13 mouse cellular contexts compared by ENCODE assay signal in genomic region chr5:142325560-142325959, GRCm38 (mm10).
DNase-seq lines count a peak whose midpoint lies in the region; ATAC-seq and TF ChIP-seq lines count a peak whose summit lies in the region.
"Had no signal": no experiment of that assay in that cellular context is flagged by ENCODE, and none has a peak within 500 bp of the region (broad histone marks: within the 10 kb centered on the region; RNA-seq: fewer than 3 reads in every experiment).

No protein-coding gene starts in this region.

- ATAC-seq in erythroid progenitor cell, adult 5-6 weeks (replicated peaks; ENCODE audit: low FRiP score, poor library complexity, severe bottlenecking) = no peak
- ATAC-seq: liver, postnatal 0 days had no signal

- no peak overlapping the region for H3K27ac ChIP-seq in ES-Bruce4 (ENCODE audit: insufficient read depth, low read length)
- H3K27ac ChIP-seq in cortical plate, adult 2 months (ENCODE audit: insufficient read depth, low read length) = no peak overlapping the region

- 70% methylated on average over 4 of the region's 4 CpGs for WGBS in lung, adult 2 months

- no peak overlapping the region for H3K9ac ChIP-seq in ES-Bruce4 (ENCODE audit: low read depth, poor library complexity, severe bottlenecking)
- H3K9ac ChIP-seq: liver, postnatal 0 days had no signal

- H3K27me3 ChIP-seq in ES-Bruce4 (ENCODE audit: control insufficient read depth, insufficient read depth, low read length, poor library complexity, severe bottlenecking) = no peaks in the 10 kb centered on the region

- TF ChIP-seq CTCF in lung, adult 2 months (IDR thresholded peaks at IDR 0.05; ENCODE audit: insufficient read depth, low read length) = no peak
- peak; percentile 38 for TF ChIP-seq CTCF in ES-Bruce4 (IDR thresholded peaks at IDR 0.05; ENCODE audit: low read depth, low read length)
- 0 out of 2 replicates have a peak, but pooled peaks have one; percentile 7 for TF ChIP-seq CTCF in cortical plate, adult 2 months (IDR thresholded peaks at IDR 0.05; ENCODE audit: extremely low read depth, insufficient read depth, low read length)

- no peaks in the 10 kb centered on the region for H3K9me3 ChIP-seq in ES-Bruce4 (replicated peaks; ENCODE audit: control insufficient read depth, insufficient read depth, low read length, poor library complexity, severe bottlenecking)

- no peak for TF ChIP-seq EP300 in ES-Bruce4 (IDR thresholded peaks at IDR 0.05; ENCODE audit: insufficient read depth, low read depth, low read length)

- peak; percentile 40 for DNase-seq in heart, postnatal 4 days
- no peak for DNase-seq in heart, postnatal 25 days (ENCODE audit: low spot score)
- peak; percentile 49 for DNase-seq in lung, postnatal 10 days
- no peak for DNase-seq in lung, adult 2 months
- no peak for DNase-seq in urinary bladder, adult 2 months (ENCODE audit: low spot score)
- DNase-seq: cerebellum, adult 9-10 months; gastrocnemius, postnatal 36 days; kidney, adult 18-20 months; liver, postnatal 0 days had no signal

- H3K36me3 ChIP-seq in ES-Bruce4 (ENCODE audit: control insufficient read depth, insufficient read depth, low read length, poor library complexity, severe bottlenecking) = no peaks in the 10 kb centered on the region
- H3K36me3 ChIP-seq: G1E had no signal

- no peak for TF ChIP-seq POLR2A in lung, adult 2 months (IDR thresholded peaks at IDR 0.05; ENCODE audit: borderline replicate concordance, extremely low read depth, low read depth, low read length)
- no peak for TF ChIP-seq POLR2A in ES-Bruce4 (IDR thresholded peaks at IDR 0.05; ENCODE audit: insufficient read depth, low read length)
- TF ChIP-seq POLR2A in cortical plate, adult 2 months (IDR thresholded peaks at IDR 0.05; ENCODE audit: extremely low read depth, insufficient read depth, low read length) = no peak

- intact Hi-C loops in heart, postnatal 25 days (cut with DNase I) = no loop called here

- H3K4me1 ChIP-seq in lung, adult 2 months (ENCODE audit: control insufficient read depth, insufficient read depth, low read length) = no peaks in the 10 kb centered on the region
- H3K4me1 ChIP-seq in ES-Bruce4 (ENCODE audit: control insufficient read depth, insufficient read depth, low read length) = no peaks in the 10 kb centered on the region
- H3K4me1 ChIP-seq in cortical plate, adult 2 months (ENCODE audit: control insufficient read depth, insufficient read depth, low read length) = no peaks in the 10 kb centered on the region

- no peak overlapping the region for H3K4me3 ChIP-seq in lung, adult 2 months (replicated peaks; ENCODE audit: extremely low read depth, low read depth, low read length)
- H3K4me3 ChIP-seq in ES-Bruce4 (ENCODE audit: low read depth, low read length) = no peak overlapping the region
- H3K4me3 ChIP-seq in cortical plate, adult 2 months (ENCODE audit: insufficient read depth, low read length) = no peak overlapping the region

Comparison
In these comparisons a context has a peak if more than half of its experiments do, and no peak if none do; other contexts are left out.
1. DNase-seq: peak in heart, postnatal 4 days (single experiment) and lung, postnatal 10 days (single experiment); none in heart, postnatal 25 days (single experiment), lung, adult 2 months (single experiment) and urinary bladder, adult 2 months (single experiment).